Mouse (Mus musculus) lung, embryonic 16.5 days (tissue): ENCODE measurements around the gene Tfg. TPM values are rescaled to one million over a fixed set of nuclear protein-coding genes. Genes with fewer than 3 reads are reported as not detected.

Experiments
- ATAC-seq: fragments of 200-750 bp; cut with Nextera tagmentation; 2 replicates; pipeline ENCODE4 v1.8.0; 2017; ENCODE audit warnings: low read depth, mild to moderate bottlenecking, moderate library complexity
- H3K27ac ChIP-seq: fragments of 300-500 bp; sonication (generic); 2 replicates; pipeline ENCODE4 v1.5.1; 2014; ENCODE audit warnings: mild to moderate bottlenecking, control low read depth, low read length
- H3K27me3 ChIP-seq: fragments of 300-500 bp; sonication (generic); 2 replicates; pipeline ENCODE4 v1.6.1; 2014; ENCODE audit warnings: low read depth, low read length, mixed read lengths; ENCODE audit not compliant: control insufficient read depth, insufficient read depth
- H3K36me3 ChIP-seq: fragments of 300-500 bp; sonication (generic); 2 replicates; pipeline ENCODE4 v1.6.1; 2014; ENCODE audit warnings: low read length; ENCODE audit not compliant: control insufficient read depth, insufficient read depth
- H3K4me1 ChIP-seq: fragments of 300-500 bp; sonication (generic); replicated peaks from 2 replicates; pipeline ENCODE4 v1.6.1; 2014; ENCODE audit warnings: low read length, mixed read lengths; ENCODE audit not compliant: control insufficient read depth, insufficient read depth
- H3K4me2 ChIP-seq: fragments of 300-500 bp; sonication (generic); 2 replicates; pipeline ENCODE4 v1.6.1; 2014; ENCODE audit warnings: low read depth, low read length, control low read depth
- H3K4me3 ChIP-seq: fragments of 300-500 bp; sonication (generic); 2 replicates; pipeline ENCODE4 v1.5.1; 2014; ENCODE audit warnings: mild to moderate bottlenecking, low read length, control low read depth
- H3K9ac ChIP-seq: fragments of 300-500 bp; sonication (generic); 2 replicates; pipeline ENCODE4 v1.6.1; 2014; ENCODE audit warnings: low read length, control low read depth
- H3K9me3 ChIP-seq: fragments of 300-500 bp; sonication (generic); 2 replicates; pipeline ENCODE4 v1.6.1; 2016; ENCODE audit warnings: low read length; ENCODE audit not compliant: control insufficient read depth
- WGBS: fragments of 180-500 bp; shearing (Covaris S2); extraction: QIAGEN DNeasy Blood & Tissue Kit; methylation state at CpG from one replicate; pipeline ENCODE4 v1.1.7; 2014; 5-methylcytosine and 5-hydroxymethylcytosine counted together
- polyA plus RNA-seq: library from polyadenylated mRNA; unstranded; fragments of >200 nt; fragmentation: Nextera tagmentation; extraction: Ambion mirVana; gene quantifications from 2 replicates; pipeline ENCODE4 v1.2.1, GENCODE M21; 2015

Gene Tfg
- polyA plus RNA-seq, 1 experiment from 2014 or later, result 144 TPM

DNA sequence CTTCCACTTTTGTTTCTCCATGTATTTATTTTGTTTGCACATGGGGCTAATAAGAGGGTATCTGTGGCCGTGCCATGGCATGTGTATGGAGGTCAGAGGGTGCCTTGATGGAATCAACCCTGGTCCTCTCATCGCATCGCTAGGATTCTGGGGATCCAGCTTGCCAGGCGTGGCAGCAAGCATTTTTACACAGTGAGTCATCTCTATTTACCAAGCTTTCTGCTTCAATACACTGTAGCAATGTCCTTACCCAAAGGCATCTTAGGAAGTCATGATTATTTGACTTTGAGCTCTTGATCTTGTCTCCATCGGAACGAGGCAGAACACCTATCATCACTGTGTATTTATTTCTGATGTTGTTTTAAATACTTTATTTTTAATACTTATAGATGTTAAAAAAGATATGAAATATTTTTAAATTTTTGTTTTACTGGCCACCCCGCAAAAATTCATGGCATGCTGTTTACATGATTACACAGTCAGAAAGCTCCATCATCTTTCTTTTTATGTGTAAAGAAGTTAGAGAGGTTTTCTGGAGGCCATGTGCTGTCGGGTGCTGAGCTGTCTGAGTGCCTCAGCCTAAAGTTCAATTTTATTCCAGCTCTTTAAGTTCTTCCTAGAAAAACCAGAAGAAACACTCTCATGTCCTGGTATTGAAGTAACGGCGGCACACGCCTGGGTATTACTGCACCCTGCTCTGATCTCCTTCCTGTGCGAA lies 61.9 kb downstream of the Tfg start:
- H3K27ac ChIP-seq, result no peak overlapping the region
- no peak overlapping the region for H3K4me3 ChIP-seq
- WGBS, result 74% methylated on average over 12 of the region's 12 CpGs
- no peaks in the 10 kb centered on the region for H3K36me3 ChIP-seq
- H3K9ac ChIP-seq, result no peak overlapping the region
- no peak for ATAC-seq
- H3K27me3 ChIP-seq, result no peaks in the 10 kb centered on the region
- H3K4me1 ChIP-seq, result no peaks in the 10 kb centered on the region
- H3K9me3 ChIP-seq, result no peaks in the 10 kb centered on the region
- no peak overlapping the region for H3K4me2 ChIP-seq

GRCm38 (mm10) chr16:56646382-56647172 lies 70.7 kb downstream of the Tfg start:
- Histone ChIP-seq H3K4me3 (no peak overlapping the region), H3K4me1 (0 out of 2 replicates have a peak, but pooled peaks cover 2% of the 10 kb centered on the region), H3K9ac (no peak overlapping the region), H3K27ac (no peak overlapping the region), H3K4me2 (no peak overlapping the region), H3K36me3 (no peaks in the 10 kb centered on the region), H3K9me3 (no peaks in the 10 kb centered on the region), H3K27me3 (no peaks in the 10 kb centered on the region)
- 44% methylated on average over 7 of the region's 7 CpGs for WGBS
- ATAC-seq, result no peak

GRCm38 (mm10) chr16:56645251-56645650 lies 72.0 kb downstream of the Tfg start:
- H3K9me3 ChIP-seq, result no peaks in the 10 kb centered on the region
- no peak overlapping the region for H3K9ac ChIP-seq
- H3K36me3 ChIP-seq, result no peaks in the 10 kb centered on the region
- no peak for ATAC-seq
- H3K27me3 ChIP-seq, result no peaks in the 10 kb centered on the region
- 13% methylated on average over 2 of the region's 2 CpGs for WGBS
- H3K4me3 ChIP-seq, result no peak overlapping the region
- no peak overlapping the region for H3K4me2 ChIP-seq
- 0 out of 2 replicates have a peak, but pooled peaks cover 2% of the 10 kb centered on the region for H3K4me1 ChIP-seq
- no peak overlapping the region for H3K27ac ChIP-seq

Other genes starting within 250 kb of the Tfg start
- gene Abi3bp, start 239.6 kb downstream of the Tfg start, polyA plus RNA-seq, result 18.9 and 21.3 TPM in 2 replicates
- not detected in 2 replicates for gene Adgrg7, start 78.4 kb upstream of the Tfg start, polyA plus RNA-seq
- gene Tmem45a, start 168.7 kb upstream of the Tfg start, polyA plus RNA-seq, result 42.5 and 46.9 TPM in 2 replicates
- 0.40 TPM in 1 of 2 replicates, not detected in the other for gene Lnp1, start 210.6 kb upstream of the Tfg start, polyA plus RNA-seq